In genomic region chr15:98612229-98612628, GRCm38 (mm10) we compare ENCODE assay signal across 40 mouse cellular contexts. TPM values are rescaled to one million over a fixed set of nuclear protein-coding genes. Genes with fewer than 3 reads are reported as not detected.
"Had no signal": no experiment of that assay in that cellular context is flagged by ENCODE, and none has a peak within 500 bp of the region (broad histone marks: within the 10 kb centered on the region; RNA-seq: fewer than 3 reads in every experiment).

No protein-coding gene starts in this region.

- DNase-seq: heart, postnatal 10 days; heart, postnatal 14 days; heart, postnatal 36 days; heart, postnatal 4 days; kidney, adult 11 months; kidney, adult 18-20 months; kidney, adult 2 months; kidney, adult 8-10 months; kidney, adult 9 months; kidney, postnatal 10 days; kidney, postnatal 14 days; kidney, postnatal 25 days; kidney, postnatal 36 days; kidney, postnatal 4 days; layer of hippocampus, adult 9-11 months; layer of hippocampus, postnatal 36 days had no signal

- H3K9me3 ChIP-seq: heart, embryonic 10.5 days; heart, embryonic 12.5 days; heart, embryonic 13.5 days; heart, embryonic 15.5 days; hindbrain, embryonic 10.5 days; hindbrain, embryonic 12.5 days; hindbrain, embryonic 13.5 days; hindbrain, embryonic 15.5 days; intestine, embryonic 15.5 days; kidney, embryonic 15.5 days had no signal

- H3K36me3 ChIP-seq: heart, embryonic 10.5 days; heart, embryonic 12.5 days; heart, embryonic 13.5 days; heart, embryonic 15.5 days; hindbrain, embryonic 10.5 days; hindbrain, embryonic 12.5 days; hindbrain, embryonic 13.5 days; hindbrain, embryonic 15.5 days; intestine, embryonic 15.5 days; kidney, embryonic 15.5 days had no signal

- H3K27ac ChIP-seq: heart, embryonic 10.5 days; heart, embryonic 13.5 days; heart, embryonic 15.5 days; hindbrain, embryonic 10.5 days; hindbrain, embryonic 12.5 days; hindbrain, embryonic 13.5 days; hindbrain, embryonic 14.5 days; hindbrain, embryonic 15.5 days; hindbrain, postnatal 0 days; intestine, embryonic 15.5 days; kidney, embryonic 15.5 days; kidney, postnatal 0 days; layer of hippocampus, adult 2 months had no signal

- H3K27me3 ChIP-seq: heart, embryonic 12.5 days; heart, embryonic 13.5 days; heart, embryonic 15.5 days; hindbrain, embryonic 15.5 days; intestine, embryonic 15.5 days; kidney, embryonic 15.5 days had no signal

- H3K4me3 ChIP-seq: heart, embryonic 10.5 days; heart, embryonic 12.5 days; heart, embryonic 13.5 days; heart, embryonic 15.5 days; hindbrain, embryonic 10.5 days; hindbrain, embryonic 12.5 days; hindbrain, embryonic 13.5 days; hindbrain, embryonic 15.5 days; intestine, embryonic 15.5 days; kidney, embryonic 15.5 days; layer of hippocampus, adult 2 months had no signal

- ATAC-seq: hindbrain, embryonic 16.5 days; hindbrain, postnatal 0 days; inflammation-experienced regulatory T-cells, adult 6 months; intestine, embryonic 15.5 days; intestine, embryonic 16.5 days; intestine, postnatal 0 days had no signal

- H3K9ac ChIP-seq: heart, embryonic 12.5 days; heart, embryonic 13.5 days; heart, embryonic 15.5 days; hindbrain, embryonic 12.5 days; hindbrain, embryonic 13.5 days; hindbrain, embryonic 14.5 days; hindbrain, embryonic 15.5 days; intestine, embryonic 15.5 days; kidney, embryonic 15.5 days had no signal

RNA-seq across cellular contexts. Expression of gene Cacnb3, which starts 18.4 kb away (rescaled TPM):
- total RNA-seq: hematopoietic stem cell, adult 5-6 weeks had no signal

RNA-seq across cellular contexts. Expression of gene 4930415O20Rik, which starts 41.4 kb away (rescaled TPM):
- total RNA-seq: heart, postnatal 4 days; hematopoietic stem cell, adult 5-6 weeks; hindbrain, postnatal 0 days; layer of hippocampus, adult 18-20 months; layer of hippocampus, adult 2 months; layer of hippocampus, adult 8-10 months; layer of hippocampus, postnatal 10 days; layer of hippocampus, postnatal 14 days; layer of hippocampus, postnatal 36 days had no signal
- polyA plus RNA-seq: heart, embryonic 12.5 days; hindbrain, embryonic 10.5 days; hindbrain, embryonic 11.5 days; hindbrain, embryonic 13.5 days; hindbrain, embryonic 14.5 days; hindbrain, embryonic 15.5 days; hindbrain, postnatal 0 days; inflammation-experienced regulatory T-cells, adult 6 months; intestine, embryonic 15.5 days; intestine, postnatal 0 days; kidney, embryonic 15.5 days had no signal
